Mouse (Mus musculus): ENCODE measurements at regions not wholly inside any gene's neighbourhood (a gene's known extent, or its start where the extent isn't known, plus 50 kb on each side); places are given as distances from the start of the nearest gene placed in this dataset.

DNA sequence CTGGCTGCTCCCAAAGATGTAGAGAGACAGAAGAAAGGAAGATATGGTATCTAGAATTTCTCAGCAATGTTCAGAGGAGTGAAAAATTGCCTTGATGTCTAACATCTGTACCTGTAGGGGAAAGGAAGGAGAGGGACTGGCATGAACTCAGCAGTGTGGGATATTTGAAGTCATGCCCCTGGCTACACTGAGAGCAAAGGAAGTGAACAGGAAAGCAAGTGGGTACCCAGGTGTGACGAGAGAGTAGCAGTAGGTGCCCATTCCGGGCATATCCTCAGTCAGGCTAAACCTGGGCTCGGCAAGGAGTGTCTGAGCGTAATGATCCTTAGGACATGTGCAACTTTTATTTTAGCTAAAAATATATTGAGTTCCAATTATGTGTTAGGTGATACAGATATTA lies 203.4 kb upstream of the Satb1 start:
- DNase-seq (ENCODE audit: low read depth), result no peak

DNA sequence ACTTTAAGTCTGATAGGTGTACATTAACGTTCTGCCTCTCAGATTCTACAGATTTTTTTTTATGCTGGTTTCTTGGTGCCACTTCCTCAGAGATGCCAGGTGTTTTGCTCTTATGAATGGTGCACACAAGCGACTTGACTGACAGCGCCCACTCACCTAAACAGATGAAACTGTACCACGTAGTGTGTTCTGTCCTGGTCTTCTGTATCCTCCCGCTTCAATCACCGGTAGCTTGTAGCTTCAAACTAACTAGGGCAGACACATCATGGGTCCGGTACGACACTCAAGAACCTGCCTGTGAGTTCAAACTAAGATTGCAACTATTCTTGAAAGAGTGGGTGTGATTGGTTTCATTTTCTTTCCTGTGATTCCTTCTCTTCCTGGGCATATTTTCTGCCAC lies 198.0 kb upstream of the Satb1 start:
- no peak for DNase-seq (ENCODE audit: low read depth)

DNA sequence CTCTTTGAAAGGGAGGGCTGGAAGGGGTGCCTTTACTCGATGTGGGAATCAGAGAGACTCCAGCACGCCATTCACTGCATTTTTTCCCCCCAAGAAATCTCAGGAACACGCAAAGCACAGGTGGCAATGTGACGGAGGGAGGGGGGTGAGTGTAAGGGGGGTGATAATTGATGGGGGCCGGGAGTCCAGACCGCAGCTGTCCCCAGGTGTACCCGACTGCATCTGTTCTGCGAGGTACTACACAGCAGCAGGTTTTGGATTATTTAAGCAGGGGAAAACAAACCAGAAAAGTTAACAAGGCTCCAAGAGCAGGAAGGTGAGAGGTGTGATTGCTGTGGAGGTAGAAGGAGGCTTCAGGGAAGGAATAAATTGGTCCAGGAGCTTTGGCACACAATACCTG lies 153.8 kb upstream of the Satb1 start:
- DNase-seq (ENCODE audit: low read depth), result no peak

- no peak for DNase-seq (ENCODE audit: low read depth)
These were observed 153.1 kb upstream of the Satb1 start for GRCm38 (mm10) chr17:51986212-51986611.

DNA sequence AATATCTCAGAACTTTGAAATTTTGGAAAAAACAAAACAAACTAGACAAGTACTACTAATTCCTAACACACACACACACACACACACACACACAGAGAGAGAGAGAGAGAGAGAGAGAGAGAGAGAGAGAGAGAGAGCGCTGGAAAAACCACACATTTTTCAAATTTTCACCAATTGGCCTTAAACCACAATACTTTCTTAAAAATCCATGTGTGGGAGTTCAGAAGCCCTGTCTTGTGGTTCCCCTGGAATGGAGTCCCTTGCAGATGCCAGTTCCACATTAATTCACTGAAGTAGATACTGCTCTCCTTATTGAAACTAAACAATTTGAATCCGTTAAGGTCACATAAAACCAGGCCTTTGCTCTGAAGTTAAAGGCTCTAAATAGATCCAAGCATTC lies 146.0 kb upstream of the Satb1 start:
- DNase-seq (ENCODE audit: low read depth), result no peak

DNA sequence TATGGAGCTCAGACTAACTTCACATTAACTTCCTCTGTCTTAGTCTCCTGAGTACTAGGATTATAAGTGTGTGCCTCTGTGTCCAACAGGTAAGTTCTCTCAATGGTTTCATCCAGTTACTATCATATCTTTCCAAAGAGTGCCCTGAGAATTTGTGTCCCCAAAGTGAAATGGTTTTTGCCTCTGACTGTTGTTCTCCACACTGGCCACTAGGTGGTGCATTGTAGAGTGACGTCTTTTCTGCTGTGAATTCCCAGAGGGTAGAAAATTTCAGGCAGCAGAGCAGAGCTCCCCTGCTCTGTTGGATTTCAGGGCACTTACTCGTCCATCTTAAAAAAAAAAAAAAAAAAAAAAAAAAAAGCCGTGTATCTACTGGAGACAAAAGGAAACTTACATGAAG lies 138.4 kb upstream of the Satb1 start:
- DNase-seq (ENCODE audit: low read depth), result peak; percentile 25

DNA sequence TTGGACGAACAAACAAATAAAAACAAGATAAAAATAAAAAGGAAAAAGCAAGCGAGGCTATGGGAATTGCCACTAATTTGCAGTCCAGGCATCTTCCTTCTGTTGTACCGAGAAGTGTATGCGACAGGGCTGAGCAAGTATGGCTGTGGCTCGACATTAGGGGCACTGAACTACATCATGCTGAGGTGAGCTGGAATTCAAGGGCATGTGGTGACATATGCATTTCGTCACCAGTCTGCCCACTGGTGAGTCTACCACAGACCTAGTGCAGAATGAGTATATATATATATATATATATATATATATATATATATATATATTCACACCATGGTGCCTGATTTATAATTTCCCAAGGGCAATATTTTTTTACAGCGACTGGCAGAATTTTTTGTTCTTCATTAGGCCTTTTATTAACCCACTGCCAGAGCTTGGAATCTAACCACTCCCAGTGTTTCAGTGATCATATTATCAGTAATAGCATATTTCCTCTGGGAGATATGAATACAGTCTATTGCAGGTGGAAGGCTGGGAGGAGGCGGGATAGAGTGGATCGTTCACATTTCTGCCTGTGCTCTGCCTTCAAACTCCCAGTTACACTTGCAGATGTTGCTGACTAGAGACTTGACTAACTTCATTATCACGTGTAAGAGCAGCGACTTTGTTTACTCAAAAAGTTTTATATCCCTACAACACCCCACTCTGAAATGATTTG lies 133.6 kb upstream of the Satb1 start:
- no peak for DNase-seq (ENCODE audit: low read depth)

- DNase-seq (ENCODE audit: low read depth), result no peak
These were observed 129.5 kb upstream of the Satb1 start for GRCm38 (mm10) chr17:51962529-51963110.

DNA sequence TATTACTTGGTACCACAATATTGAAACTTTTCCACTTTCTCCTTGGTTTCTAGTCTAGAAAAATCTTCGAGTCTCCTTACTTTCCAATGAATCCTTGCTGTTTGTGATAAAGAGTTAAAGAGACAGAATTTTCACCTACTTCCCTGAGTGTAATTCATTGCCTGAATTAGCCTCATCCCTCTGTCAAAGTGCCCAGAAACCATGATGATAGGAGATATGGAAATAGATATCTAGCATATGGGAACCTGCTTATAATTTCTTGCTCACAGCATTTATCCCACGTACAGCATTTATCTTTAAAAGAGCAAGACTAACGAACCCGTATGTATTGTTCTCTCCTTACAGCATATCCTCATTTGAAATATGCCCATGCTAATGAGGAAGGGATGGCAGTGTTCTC lies 128.2 kb upstream of the Satb1 start:
- DNase-seq (ENCODE audit: low read depth), result no peak

GRCm38 (mm10) chr17:51956275-51956674 lies 123.2 kb upstream of the Satb1 start:
- DNase-seq (ENCODE audit: low read depth), result no peak

GRCm38 (mm10) chr17:51937707-51938106 lies 104.6 kb upstream of the Satb1 start:
- peak; percentile 57 for DNase-seq (ENCODE audit: low read depth)

DNA sequence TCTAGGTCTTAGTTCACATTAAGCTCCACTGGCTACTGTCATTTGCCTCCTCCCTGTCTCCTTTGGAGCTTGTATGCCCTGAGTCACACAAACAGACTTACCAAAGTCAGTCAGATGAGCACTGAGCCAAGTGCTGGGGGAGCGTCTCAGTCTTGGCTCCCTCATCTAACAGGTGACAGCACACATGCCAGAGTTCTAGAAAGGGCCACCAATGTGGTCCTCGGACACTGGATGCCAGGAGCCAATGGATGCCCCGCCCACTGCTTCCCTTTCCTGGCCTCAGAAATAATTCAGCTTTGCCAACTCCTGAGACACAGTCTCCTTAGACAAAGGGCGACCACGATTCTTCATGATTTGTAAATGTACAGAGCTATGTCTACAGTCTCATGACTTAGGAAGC lies 103.0 kb upstream of the Satb1 start:
- DNase-seq (ENCODE audit: low read depth), result no peak

DNA sequence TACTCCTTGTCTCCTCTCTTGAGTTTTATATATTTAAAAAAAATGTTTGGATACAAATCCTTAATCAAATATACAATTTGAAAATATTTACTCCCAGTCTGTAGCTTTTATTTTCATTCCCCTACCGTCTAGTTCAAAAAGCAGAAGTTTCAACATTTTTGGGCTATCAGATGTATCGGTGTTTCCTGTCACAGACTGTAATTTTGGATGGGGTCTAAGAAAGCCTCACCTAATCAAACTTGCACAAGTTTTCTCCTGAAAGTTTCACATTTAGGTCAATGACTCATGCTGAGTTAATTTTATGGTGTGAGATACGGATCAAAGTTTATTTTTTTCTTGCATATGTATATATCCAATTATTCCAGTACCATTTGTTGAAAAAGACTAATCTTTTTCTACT lies 93.3 kb upstream of the Satb1 start:
- DNase-seq (ENCODE audit: low read depth), result peak; percentile 92

- no peak for DNase-seq (ENCODE audit: low read depth)
These were observed 73.9 kb upstream of the Satb1 start for GRCm38 (mm10) chr17:51907031-51907430.

- no peak for DNase-seq (ENCODE audit: low read depth)
These were observed 73.3 kb upstream of the Satb1 start for GRCm38 (mm10) chr17:51906418-51906817.

- no peak for DNase-seq (ENCODE audit: low read depth)
These were observed 70.8 kb upstream of the Satb1 start for GRCm38 (mm10) chr17:51903885-51904284.

- DNase-seq (ENCODE audit: low read depth), result no peak
These were observed 66.3 kb upstream of the Satb1 start for GRCm38 (mm10) chr17:51899376-51899775.

GRCm38 (mm10) chr17:51896160-51896559 lies 63.1 kb upstream of the Satb1 start:
- DNase-seq (ENCODE audit: low read depth), result no peak

- DNase-seq (ENCODE audit: low read depth), result no peak
These were observed 61.2 kb upstream of the Satb1 start for GRCm38 (mm10) chr17:51894278-51894677.

DNA sequence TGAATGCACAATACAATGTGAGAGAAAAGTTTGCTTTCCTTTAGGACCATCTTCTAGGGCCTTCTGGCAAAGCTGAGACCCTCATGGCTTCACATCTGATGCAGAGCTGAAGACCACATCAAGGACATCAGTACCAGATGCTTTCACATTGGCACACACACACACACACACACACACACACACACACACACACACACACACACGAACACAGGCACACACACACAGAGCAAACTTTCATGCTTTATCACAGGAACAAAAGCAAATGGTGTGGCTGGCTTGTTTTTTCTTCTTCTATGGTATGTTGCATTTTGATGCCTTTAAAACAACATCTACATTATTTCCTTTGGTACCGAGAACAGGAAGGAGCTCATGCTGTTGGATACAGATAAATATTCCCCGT lies 59.8 kb upstream of the Satb1 start:
- DNase-seq (ENCODE audit: low read depth), result peak; percentile 40

DNA sequence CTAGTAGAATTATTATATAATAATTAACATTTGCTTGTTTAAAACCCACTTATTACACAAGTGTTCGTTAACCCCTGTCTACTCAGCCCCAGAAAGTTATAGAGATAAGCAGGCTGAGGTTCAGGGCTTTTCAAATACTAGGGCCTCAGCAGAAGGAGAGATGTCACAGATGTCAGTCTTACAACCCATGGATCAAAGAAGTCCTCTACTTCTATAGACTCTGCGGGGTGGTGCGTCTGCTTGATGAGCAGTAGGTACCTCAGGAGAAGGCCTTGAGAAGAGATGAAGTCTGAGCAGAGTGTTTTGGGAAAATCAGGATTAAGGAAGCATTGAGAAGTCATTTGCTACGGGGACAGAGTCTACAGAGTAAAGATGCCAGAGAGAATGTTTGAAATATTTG lies 59.1 kb upstream of the Satb1 start:
- no peak for DNase-seq (ENCODE audit: low read depth)
